In the genomic region with DNA sequence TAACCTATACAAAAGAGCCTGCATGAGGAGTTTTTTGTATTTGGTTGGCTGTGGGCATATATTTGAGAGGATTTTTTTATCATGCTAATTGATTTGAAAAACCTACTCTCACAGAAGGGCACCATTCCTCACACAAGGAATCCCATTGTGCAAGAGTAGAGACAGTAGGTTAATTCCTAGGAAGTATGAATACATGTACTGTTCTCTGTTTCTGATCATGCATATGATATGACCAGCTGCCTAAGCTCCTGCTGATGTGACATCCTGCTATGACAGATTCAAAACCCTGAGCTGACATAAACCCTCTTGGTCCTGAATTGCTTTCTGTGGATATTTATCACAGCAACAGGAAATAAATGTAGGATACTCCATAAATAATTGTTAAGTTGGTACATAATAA, we compare ENCODE assay signal across 21 mouse cellular contexts.
DNase-seq lines count a peak whose midpoint lies in the region; ATAC-seq and TF ChIP-seq lines count a peak whose summit lies in the region.
"Had no signal": no experiment of that assay in that cellular context is flagged by ENCODE, and none has a peak within 500 bp of the region (broad histone marks: within the 10 kb centered on the region; RNA-seq: fewer than 3 reads in every experiment).

No protein-coding gene starts in this region.

- no peaks in the 10 kb centered on the region for H3K36me3 ChIP-seq in hindbrain, embryonic 16.5 days (ENCODE audit: control insufficient read depth, insufficient read depth, low read length)
- no peaks in the 10 kb centered on the region for H3K36me3 ChIP-seq in hindbrain, embryonic 13.5 days
- H3K36me3 ChIP-seq: embryonic facial prominence, embryonic 12.5 days; embryonic facial prominence, embryonic 15.5 days; intestine, embryonic 15.5 days had no signal

- no peaks in the 10 kb centered on the region for H3K9me3 ChIP-seq in hindbrain, embryonic 16.5 days (ENCODE audit: control insufficient read depth, low read length)
- H3K9me3 ChIP-seq in hindbrain, embryonic 13.5 days, result no peaks in the 10 kb centered on the region
- H3K9me3 ChIP-seq: embryonic facial prominence, embryonic 12.5 days; embryonic facial prominence, embryonic 15.5 days; intestine, embryonic 15.5 days had no signal

- no peak for TF ChIP-seq CTCF in brain, embryonic 14.5 days (IDR thresholded peaks at IDR 0.05; ENCODE audit: borderline replicate concordance, extremely low read depth, insufficient read depth, insufficient read length)
- no peak for TF ChIP-seq CTCF in layer of hippocampus, adult 2 months (conservative IDR thresholded peaks at IDR 0.05)

- ATAC-seq in hindbrain, embryonic 16.5 days, result peak; percentile 63; the same call in 1 of the 2 replicates
- no peak for ATAC-seq in hindbrain, embryonic 13.5 days (ENCODE audit: low FRiP score)
- ATAC-seq: activated CD4-positive, CD25-positive, alpha-beta regulatory T cell, adult 4 months; CD4-positive, CD25-positive, alpha-beta regulatory T cell, adult 4 months; forebrain, embryonic 14.5 days; forebrain, postnatal 0 days; intestine, embryonic 15.5 days had no signal

- no peak overlapping the region for H3K27ac ChIP-seq in hindbrain, embryonic 16.5 days (ENCODE audit: low read depth, low read length)
- no peak overlapping the region for H3K27ac ChIP-seq in hindbrain, embryonic 13.5 days
- no peak overlapping the region for H3K27ac ChIP-seq in layer of hippocampus, adult 2 months
- H3K27ac ChIP-seq: embryonic facial prominence, embryonic 12.5 days; embryonic facial prominence, embryonic 15.5 days; gastrocnemius, adult 2 months; intestine, embryonic 15.5 days had no signal

- TF ChIP-seq POLR2A in brain, embryonic 14.5 days (IDR thresholded peaks at IDR 0.05; ENCODE audit: borderline replicate concordance, extremely low read depth, insufficient read depth, insufficient read length, poor library complexity, severe bottlenecking), result no peak

- peak; percentile 30 for DNase-seq in brain, embryonic 14.5 days (ENCODE audit: low read depth)
- DNase-seq in mesoderm, embryonic 11.5 days (ENCODE audit: low read depth, low spot score), result peak; percentile 8
- no peak for DNase-seq in layer of hippocampus, adult 2 months (ENCODE audit: low spot score in 2 of 2)
- DNase-seq in spleen, postnatal 10 days (ENCODE audit: low spot score in 2 of 2), result no peak
- DNase-seq: adrenal gland, adult 8-10 months; adrenal gland, postnatal 25 days; cerebellum, adult 18-20 months; cerebellum, adult 9-10 months; cerebellum, postnatal 14 days; forebrain, postnatal 0 days; gastrocnemius, adult 2 months; gastrocnemius, postnatal 14 days had no signal

- H3K27me3 ChIP-seq in hindbrain, embryonic 16.5 days (replicated peaks; ENCODE audit: control insufficient read depth, insufficient read depth, low read length), result no peaks in the 10 kb centered on the region
- no peaks in the 10 kb centered on the region for H3K27me3 ChIP-seq in hindbrain, embryonic 13.5 days
- H3K27me3 ChIP-seq: embryonic facial prominence, embryonic 12.5 days; embryonic facial prominence, embryonic 15.5 days; intestine, embryonic 15.5 days had no signal

- H3K9ac ChIP-seq in hindbrain, embryonic 16.5 days (ENCODE audit: low read depth, low read length), result no peak overlapping the region
- H3K9ac ChIP-seq in hindbrain, embryonic 13.5 days, result no peak overlapping the region
- H3K9ac ChIP-seq: embryonic facial prominence, embryonic 12.5 days; embryonic facial prominence, embryonic 15.5 days; forebrain, postnatal 0 days; intestine, embryonic 15.5 days had no signal

- H3K4me1 ChIP-seq in hindbrain, embryonic 16.5 days (ENCODE audit: control insufficient read depth, insufficient read depth, low read depth, low read length), result no peaks in the 10 kb centered on the region
- no peaks in the 10 kb centered on the region for H3K4me1 ChIP-seq in hindbrain, embryonic 13.5 days (replicated peaks)
- H3K4me1 ChIP-seq: embryonic facial prominence, embryonic 12.5 days; embryonic facial prominence, embryonic 15.5 days; intestine, embryonic 15.5 days had no signal

- no peak overlapping the region for H3K4me3 ChIP-seq in hindbrain, embryonic 16.5 days (ENCODE audit: low read length)
- no peak overlapping the region for H3K4me3 ChIP-seq in hindbrain, embryonic 13.5 days
- no peak overlapping the region for H3K4me3 ChIP-seq in layer of hippocampus, adult 2 months
- H3K4me3 ChIP-seq: embryonic facial prominence, embryonic 12.5 days; embryonic facial prominence, embryonic 15.5 days; gastrocnemius, adult 2 months; intestine, embryonic 15.5 days had no signal

- no peak overlapping the region for H3K4me2 ChIP-seq in hindbrain, embryonic 16.5 days (ENCODE audit: low read length)
- no peak overlapping the region for H3K4me2 ChIP-seq in hindbrain, embryonic 13.5 days
- H3K4me2 ChIP-seq: embryonic facial prominence, embryonic 12.5 days; embryonic facial prominence, embryonic 15.5 days; heart, embryonic 11.5 days; intestine, embryonic 15.5 days had no signal

Comparison
In these comparisons a context has a peak if more than half of its experiments do, and no peak if none do; other contexts are left out.
1. DNase-seq: peak in brain, embryonic 14.5 days (single experiment) and mesoderm, embryonic 11.5 days (single experiment); none in layer of hippocampus, adult 2 months (0 of 2) and spleen, postnatal 10 days (0 of 2).